Mouse (Mus musculus): ENCODE measurements around the gene Plcl1. TPM values are rescaled to one million over a fixed set of nuclear protein-coding genes. Genes with fewer than 3 reads are reported as not detected.

Plcl1 gene
- total RNA-seq, 1 experiment from 2014 or later, result 1.5 TPM

GRCm38 (mm10) chr1:55572664-55573063 is 166.9 kb downstream of the Plcl1 start:
- no peak for ATAC-seq (replicated peaks; ENCODE audit: insufficient number of reproducible peaks, low FRiP score, low TSS enrichment, poor library complexity, severe bottlenecking)

GRCm38 (mm10) chr1:55575916-55576315 is 170.2 kb downstream of the Plcl1 start:
- no peak for ATAC-seq (replicated peaks; ENCODE audit: insufficient number of reproducible peaks, low FRiP score, low TSS enrichment, poor library complexity, severe bottlenecking)

GRCm38 (mm10) chr1:55581752-55582151 is 176.0 kb downstream of the Plcl1 start:
- no peak for ATAC-seq (replicated peaks; ENCODE audit: insufficient number of reproducible peaks, low FRiP score, low TSS enrichment, poor library complexity, severe bottlenecking)

- no peak for ATAC-seq (replicated peaks; ENCODE audit: insufficient number of reproducible peaks, low FRiP score, low TSS enrichment, poor library complexity, severe bottlenecking)
These were observed 179.7 kb downstream of the Plcl1 start for GRCm38 (mm10) chr1:55585441-55585840.

GRCm38 (mm10) chr1:55588090-55588489 is 182.4 kb downstream of the Plcl1 start:
- ATAC-seq (replicated peaks; ENCODE audit: insufficient number of reproducible peaks, low FRiP score, low TSS enrichment, poor library complexity, severe bottlenecking), result no peak

GRCm38 (mm10) chr1:55590047-55590446 is 184.3 kb downstream of the Plcl1 start:
- no peak for ATAC-seq (replicated peaks; ENCODE audit: insufficient number of reproducible peaks, low FRiP score, low TSS enrichment, poor library complexity, severe bottlenecking)

- no peak for ATAC-seq (replicated peaks; ENCODE audit: insufficient number of reproducible peaks, low FRiP score, low TSS enrichment, poor library complexity, severe bottlenecking)
These were observed 194.8 kb downstream of the Plcl1 start for GRCm38 (mm10) chr1:55600496-55600895.

- ATAC-seq (replicated peaks; ENCODE audit: insufficient number of reproducible peaks, low FRiP score, low TSS enrichment, poor library complexity, severe bottlenecking), result no peak
These were observed 198.9 kb downstream of the Plcl1 start for GRCm38 (mm10) chr1:55604593-55604992.

GRCm38 (mm10) chr1:55605450-55605849 is 199.7 kb downstream of the Plcl1 start:
- ATAC-seq (replicated peaks; ENCODE audit: insufficient number of reproducible peaks, low FRiP score, low TSS enrichment, poor library complexity, severe bottlenecking), result no peak

GRCm38 (mm10) chr1:55605956-55606355 is 200.2 kb downstream of the Plcl1 start:
- ATAC-seq (replicated peaks; ENCODE audit: insufficient number of reproducible peaks, low FRiP score, low TSS enrichment, poor library complexity, severe bottlenecking), result no peak

GRCm38 (mm10) chr1:55606405-55606804 is 200.7 kb downstream of the Plcl1 start:
- no peak for ATAC-seq (replicated peaks; ENCODE audit: insufficient number of reproducible peaks, low FRiP score, low TSS enrichment, poor library complexity, severe bottlenecking)

- no peak for ATAC-seq (replicated peaks; ENCODE audit: insufficient number of reproducible peaks, low FRiP score, low TSS enrichment, poor library complexity, severe bottlenecking)
These were observed 207.1 kb downstream of the Plcl1 start for GRCm38 (mm10) chr1:55612759-55613328.

GRCm38 (mm10) chr1:55617857-55618256 is 212.1 kb downstream of the Plcl1 start:
- no peak for ATAC-seq (replicated peaks; ENCODE audit: insufficient number of reproducible peaks, low FRiP score, low TSS enrichment, poor library complexity, severe bottlenecking)

GRCm38 (mm10) chr1:55618617-55619286 is 213.0 kb downstream of the Plcl1 start:
- ATAC-seq (replicated peaks; ENCODE audit: insufficient number of reproducible peaks, low FRiP score, low TSS enrichment, poor library complexity, severe bottlenecking), result no peak

- ATAC-seq (replicated peaks; ENCODE audit: insufficient number of reproducible peaks, low FRiP score, low TSS enrichment, poor library complexity, severe bottlenecking), result no peak
These were observed 225.8 kb downstream of the Plcl1 start for GRCm38 (mm10) chr1:55631496-55631895.

GRCm38 (mm10) chr1:55632024-55632423 is 226.3 kb downstream of the Plcl1 start:
- no peak for ATAC-seq (replicated peaks; ENCODE audit: insufficient number of reproducible peaks, low FRiP score, low TSS enrichment, poor library complexity, severe bottlenecking)

GRCm38 (mm10) chr1:55633326-55633725 is 227.6 kb downstream of the Plcl1 start:
- no peak for ATAC-seq (replicated peaks; ENCODE audit: insufficient number of reproducible peaks, low FRiP score, low TSS enrichment, poor library complexity, severe bottlenecking)

GRCm38 (mm10) chr1:55659518-55660210 is 253.9 kb downstream of the Plcl1 start:
- no peak for ATAC-seq (replicated peaks; ENCODE audit: insufficient number of reproducible peaks, low FRiP score, low TSS enrichment, poor library complexity, severe bottlenecking)

GRCm38 (mm10) chr1:55661381-55661780 is 255.7 kb downstream of the Plcl1 start:
- no peak for ATAC-seq (replicated peaks; ENCODE audit: insufficient number of reproducible peaks, low FRiP score, low TSS enrichment, poor library complexity, severe bottlenecking)
